Mouse (Mus musculus): Measurements from ENCODE around the gene Cenpx. TPM values are rescaled to one million over a fixed set of nuclear protein-coding genes. Genes with fewer than 3 reads are reported as not detected.
"Not testable (repeated sequence)": the region's sequence is repeated elsewhere in the genome, so short reads cannot be mapped to it uniquely, and the experiment has no call there.

Gene Cenpx
- polyA plus RNA-seq, 1 experiment from 2014 or later: 123 TPM

DNA sequence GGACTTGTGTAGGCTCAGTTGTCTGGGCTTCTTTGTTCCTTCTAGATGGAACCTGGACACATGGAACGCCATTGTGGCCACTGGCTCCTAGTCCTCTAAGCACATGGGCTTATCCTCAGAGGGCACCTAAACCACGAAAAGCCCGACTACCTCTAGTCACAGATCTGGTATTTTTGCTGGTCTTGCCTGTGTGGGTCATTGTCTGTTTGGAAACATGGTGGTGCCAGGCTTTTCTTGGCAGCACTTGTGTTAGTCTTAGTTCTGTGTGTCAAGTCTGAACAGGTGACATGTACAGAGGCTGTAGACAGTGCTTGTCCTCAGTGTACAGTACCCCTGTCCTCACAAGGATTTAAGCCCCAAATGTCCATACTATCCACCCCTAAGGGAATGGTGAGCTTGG, 30.0 kb downstream of the Cenpx start:
- Histone ChIP-seq H3K9me3 (replicated peaks) (no peaks in the 10 kb centered on the region), H3K36me3 (peaks cover 92% of the 10 kb centered on the region), H3K27me3 (ENCODE audit: low read depth, poor library complexity, severe bottlenecking) (no peaks in the 10 kb centered on the region), H3K27ac (no peak overlapping the region), H3K4me3 (no peak overlapping the region), H3K4me1 (peaks cover 16% of the 10 kb centered on the region)
- WGBS: 95% methylated on average over 3 of the region's 3 CpGs
- DNase-seq (ENCODE audit: low spot score): no peak

DNA sequence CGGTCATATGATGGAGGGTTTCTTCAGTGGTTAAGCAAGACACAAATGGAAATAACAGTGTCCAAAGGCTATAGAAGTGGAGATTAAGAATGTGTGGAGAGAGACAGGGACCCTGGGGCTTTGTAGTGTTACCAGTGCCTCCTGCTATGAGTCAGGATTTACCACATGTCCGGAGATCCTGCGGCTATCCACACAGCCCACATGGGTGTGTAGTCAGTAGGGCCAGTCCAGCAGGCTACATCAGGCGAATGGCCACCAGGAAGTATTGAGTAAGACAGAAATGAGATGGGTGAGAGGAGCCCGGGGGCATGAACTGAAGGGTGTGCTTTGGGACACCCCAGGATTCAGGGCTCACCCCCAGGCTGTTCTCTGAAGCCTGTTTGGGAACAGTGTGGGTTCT, 30.9 kb downstream of the Cenpx start:
- Histone ChIP-seq H3K9me3 (replicated peaks) (no peaks in the 10 kb centered on the region), H3K4me1 (peaks cover 19% of the 10 kb centered on the region), H3K27me3 (ENCODE audit: low read depth, poor library complexity, severe bottlenecking) (no peaks in the 10 kb centered on the region), H3K4me3 (no peak overlapping the region), H3K27ac (no peak overlapping the region), H3K36me3 (peaks cover 92% of the 10 kb centered on the region)
- 96% methylated on average over 5 of the region's 5 CpGs for WGBS
- no peak for DNase-seq (ENCODE audit: low spot score)

DNA sequence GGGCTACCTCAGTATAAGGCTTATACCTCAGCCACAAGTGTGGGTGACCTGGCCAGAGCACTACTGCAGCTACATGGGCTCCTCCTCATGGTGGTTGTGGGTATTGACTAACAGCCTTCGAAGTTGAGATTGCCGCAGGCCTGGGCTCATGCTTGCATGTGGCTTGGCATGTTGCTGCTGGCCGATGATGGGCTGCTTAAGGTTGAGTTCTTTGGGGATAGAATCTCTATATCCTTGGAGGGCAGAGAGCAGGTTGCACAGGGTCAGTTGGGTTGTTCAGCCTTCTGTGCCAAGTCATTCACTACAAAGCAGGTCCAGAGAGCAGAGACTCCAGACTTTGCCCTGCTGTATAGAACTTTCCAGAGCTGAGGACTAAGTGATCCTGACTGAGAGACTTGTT, 33.6 kb downstream of the Cenpx start:
- Histone ChIP-seq H3K27me3 (ENCODE audit: low read depth, poor library complexity, severe bottlenecking) (no peaks in the 10 kb centered on the region), H3K9me3 (replicated peaks) (no peaks in the 10 kb centered on the region), H3K4me1 (peaks cover 13% of the 10 kb centered on the region), H3K4me3 (no peak overlapping the region), H3K36me3 (peaks cover 94% of the 10 kb centered on the region), H3K27ac (no peak overlapping the region)
- 89% methylated on average over 3 of the region's 3 CpGs for WGBS
- DNase-seq (ENCODE audit: low spot score): no peak

DNA sequence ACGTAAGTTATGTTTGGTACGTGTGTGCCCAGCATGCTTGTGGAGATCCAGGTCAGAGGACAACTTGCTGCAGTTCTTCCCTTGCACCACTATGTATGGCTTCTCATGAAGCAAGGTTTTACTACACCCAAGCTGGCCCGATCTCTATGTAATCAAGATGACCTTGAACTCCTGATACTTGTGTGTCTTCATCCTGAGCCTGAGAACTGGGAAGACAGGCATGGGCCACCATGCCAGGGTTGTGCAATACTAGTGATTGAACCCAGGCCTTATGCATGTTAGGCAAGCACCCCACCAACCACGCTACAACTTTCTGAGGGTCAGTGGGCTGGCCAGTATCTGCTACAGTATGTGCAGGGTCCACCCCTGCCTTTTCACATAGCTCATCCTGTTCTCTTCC, 36.6 kb downstream of the Cenpx start:
- H3K4me1 ChIP-seq: peaks cover 18% of the 10 kb centered on the region
- H3K36me3 ChIP-seq: peaks cover 75% of the 10 kb centered on the region
- H3K27me3 ChIP-seq (ENCODE audit: low read depth, poor library complexity, severe bottlenecking): no peaks in the 10 kb centered on the region
- H3K27ac ChIP-seq: no peak overlapping the region
- H3K9me3 ChIP-seq (replicated peaks): no peaks in the 10 kb centered on the region
- WGBS: 97% methylated on average over 4 of the region's 4 CpGs
- no peak overlapping the region for H3K4me3 ChIP-seq
- no peak for DNase-seq (ENCODE audit: low spot score)

DNA sequence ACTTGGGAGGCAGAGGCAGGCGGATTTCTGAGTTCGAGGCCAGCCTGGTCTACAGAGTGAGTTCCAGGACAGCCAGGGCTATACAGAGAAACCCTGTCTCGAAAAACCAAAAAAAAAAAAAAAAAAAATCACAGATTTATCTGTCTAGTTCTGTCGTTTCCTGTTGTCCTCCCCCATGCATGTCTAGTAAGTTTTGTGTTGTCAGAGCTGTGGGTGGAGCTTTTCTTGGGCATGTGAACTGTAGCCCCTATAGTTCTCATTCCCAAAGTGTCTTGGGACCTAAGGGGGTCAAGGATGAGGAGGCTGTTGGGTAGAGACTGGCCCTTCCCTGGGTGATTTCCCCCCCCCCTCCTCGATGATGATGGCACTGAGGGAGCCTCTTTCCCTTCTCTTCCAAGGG, 37.7 kb downstream of the Cenpx start:
- DNase-seq (ENCODE audit: low spot score); H3K27me3 ChIP-seq (ENCODE audit: low read depth, poor library complexity, severe bottlenecking); H3K9me3 ChIP-seq (replicated peaks); H3K4me3 ChIP-seq; H3K27ac ChIP-seq: not testable (repeated sequence)
- Histone ChIP-seq H3K36me3 (peaks cover 65% of the 10 kb centered on the region), H3K4me1 (peaks cover 18% of the 10 kb centered on the region)
- 92% methylated on average over 5 of the region's 5 CpGs for WGBS

DNA sequence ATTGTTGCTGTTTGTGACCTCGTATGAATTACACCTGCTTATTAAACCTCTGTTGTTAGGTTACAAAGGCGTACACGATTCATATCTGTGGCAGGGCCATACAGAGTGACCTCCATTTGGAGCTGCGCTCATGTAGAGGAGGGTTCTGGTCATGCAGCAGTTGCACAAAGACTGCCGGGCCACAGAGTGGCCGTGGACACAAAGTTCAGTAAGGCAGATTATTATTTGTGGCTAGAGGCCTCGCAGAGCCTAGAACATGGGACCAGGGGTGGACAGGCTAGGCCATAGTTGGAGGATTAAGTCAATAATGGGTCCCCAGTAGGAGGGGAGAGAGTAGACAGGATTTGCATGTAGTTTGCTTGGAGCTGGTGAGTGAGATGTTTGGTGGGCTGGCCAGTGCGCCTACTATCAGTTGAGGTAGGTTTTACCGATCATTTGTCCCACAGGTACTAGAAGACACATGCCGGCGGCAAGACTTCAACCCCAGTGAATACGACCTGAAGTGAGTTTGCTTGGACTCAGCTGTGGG, 39.9 kb downstream of the Cenpx start:
- Histone ChIP-seq H3K27ac (peak overlapping the region; percentile 98), H3K36me3 (peaks cover 43% of the 10 kb centered on the region), H3K27me3 (ENCODE audit: low read depth, poor library complexity, severe bottlenecking) (no peaks in the 10 kb centered on the region), H3K9me3 (replicated peaks) (no peaks in the 10 kb centered on the region), H3K4me1 (peaks cover 18% of the 10 kb centered on the region), H3K4me3 (peak overlapping the region; percentile 73)
- no peak for DNase-seq (ENCODE audit: low spot score)
- WGBS: 45% methylated on average over 12 of the region's 12 CpGs

DNA sequence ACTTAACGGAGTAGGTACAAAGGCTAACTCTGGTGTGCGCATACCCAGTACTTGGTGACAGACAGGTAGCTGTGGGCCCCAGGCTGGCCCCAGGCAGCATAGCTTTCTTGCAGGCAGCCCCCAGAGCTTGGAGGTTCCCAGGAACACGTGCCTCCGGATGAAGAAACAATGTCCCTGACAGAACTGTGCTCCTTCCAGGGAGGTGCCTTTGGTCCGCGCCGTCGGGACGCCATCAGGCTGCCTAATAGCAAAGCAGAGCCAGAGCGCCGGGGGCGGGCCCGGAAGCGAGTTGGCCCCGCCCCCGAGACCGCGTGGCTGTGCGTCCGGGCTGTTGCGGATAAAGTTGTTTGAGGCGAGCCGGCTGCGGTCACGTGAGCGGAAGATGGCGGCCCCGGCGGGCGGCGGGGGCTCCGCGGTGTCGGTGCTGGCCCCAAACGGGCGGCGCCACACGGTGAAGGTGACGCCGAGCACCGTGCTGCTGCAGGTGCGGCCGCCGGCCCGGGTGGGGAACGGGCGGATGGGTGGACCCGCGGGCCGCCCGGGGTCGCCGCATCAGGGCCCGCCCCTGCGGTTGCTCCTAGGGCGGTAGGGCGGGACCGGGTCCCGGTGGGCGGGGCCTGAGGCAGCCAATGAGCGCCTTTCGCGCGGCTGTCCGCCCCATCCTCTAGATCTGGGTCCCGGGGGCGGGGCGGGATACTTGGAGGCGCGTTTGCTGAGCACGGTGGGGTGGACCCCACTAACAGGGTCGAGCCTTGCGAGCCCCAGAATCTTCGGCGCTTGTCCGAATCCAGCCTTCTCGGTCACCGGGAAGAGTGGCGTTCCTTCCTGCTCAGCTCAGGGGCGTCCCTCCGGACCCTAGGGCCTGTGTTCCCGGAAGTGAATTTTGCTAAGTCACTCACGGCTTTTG, 40.6 kb downstream of the Cenpx start, which contains the start of gene Aspscr1:
TSS of gene Aspscr1 (plus strand) at position 287 of the 907 bp plus-strand sequence.
- peak within 1 kb of the TSS; percentile 98 for H3K27ac ChIP-seq
- WGBS: 2% methylated on average over 83 of the region's 83 CpGs
- H3K4me1 ChIP-seq: peaks cover 15% of the 10 kb centered on the region
- H3K9me3 ChIP-seq (replicated peaks): no peaks in the 10 kb centered on the region
- H3K4me3 ChIP-seq: peak within 1 kb of the TSS; percentile 73
- peak; percentile 97 for DNase-seq (ENCODE audit: low spot score)
- H3K36me3 ChIP-seq: peaks cover 36% of the 10 kb centered on the region
- no peaks in the 10 kb centered on the region for H3K27me3 ChIP-seq (ENCODE audit: low read depth, poor library complexity, severe bottlenecking)

DNA sequence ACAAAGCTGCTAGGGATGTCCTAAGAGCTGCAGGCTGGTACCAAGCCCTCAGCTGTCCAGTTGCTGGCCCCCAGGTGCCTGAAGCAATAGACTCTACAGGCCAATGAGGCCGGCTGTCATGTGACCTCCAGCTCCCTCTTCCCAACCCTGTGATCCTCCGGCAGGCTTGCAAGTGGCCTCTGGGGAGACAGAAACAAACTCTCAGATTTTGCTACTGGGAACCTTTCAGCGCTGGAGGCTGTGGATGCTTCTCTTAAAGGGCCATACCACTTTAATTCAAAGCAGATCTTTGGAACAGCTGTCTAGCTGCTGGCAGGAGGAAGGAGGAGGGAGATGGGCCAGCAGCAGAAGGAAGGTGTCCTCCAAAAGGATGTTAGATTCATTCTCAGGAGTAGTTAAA, 46.9 kb downstream of the Cenpx start:
- no peak for DNase-seq (ENCODE audit: low spot score)
- Histone ChIP-seq H3K4me1 (peaks cover 17% of the 10 kb centered on the region), H3K4me3 (peak overlapping the region; percentile 17; the same call in 1 of the 2 replicates), H3K36me3 (no peaks in the 10 kb centered on the region), H3K27me3 (ENCODE audit: low read depth, poor library complexity, severe bottlenecking) (peaks cover 30% of the 10 kb centered on the region), H3K9me3 (replicated peaks) (no peaks in the 10 kb centered on the region), H3K27ac (peak overlapping the region; percentile 53; the same call in 1 of the 2 replicates)
- 0% methylated on average over 3 of the region's 3 CpGs for WGBS

DNA sequence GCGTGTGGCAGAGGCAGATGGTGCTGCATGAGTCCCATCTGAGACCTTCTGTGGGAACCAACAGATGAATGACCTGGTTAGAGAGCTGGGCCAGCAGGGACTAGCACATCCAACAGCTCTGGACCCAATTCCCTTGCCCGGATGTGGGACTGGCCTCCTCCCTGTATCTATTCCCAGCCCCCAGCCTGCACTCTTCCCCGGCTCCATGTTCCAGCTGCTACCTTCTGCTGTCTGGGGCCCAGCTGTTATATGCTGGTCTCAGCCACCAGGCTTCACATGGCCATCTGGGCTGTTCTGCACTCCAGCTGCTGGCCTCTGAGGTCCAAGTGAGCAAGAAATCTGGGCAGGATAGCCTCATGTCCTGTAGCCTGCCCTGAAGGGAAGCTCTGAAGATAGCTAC, 48.1 kb downstream of the Cenpx start:
- Histone ChIP-seq H3K27me3 (ENCODE audit: low read depth, poor library complexity, severe bottlenecking) (peaks cover 42% of the 10 kb centered on the region), H3K36me3 (no peaks in the 10 kb centered on the region), H3K4me3 (no peak overlapping the region), H3K4me1 (peaks cover 29% of the 10 kb centered on the region), H3K9me3 (replicated peaks) (no peaks in the 10 kb centered on the region), H3K27ac (peak overlapping the region; percentile 61; the same call in 1 of the 2 replicates)
- WGBS: 73% methylated on average over 3 of the region's 3 CpGs
- DNase-seq (ENCODE audit: low spot score): no peak

DNA sequence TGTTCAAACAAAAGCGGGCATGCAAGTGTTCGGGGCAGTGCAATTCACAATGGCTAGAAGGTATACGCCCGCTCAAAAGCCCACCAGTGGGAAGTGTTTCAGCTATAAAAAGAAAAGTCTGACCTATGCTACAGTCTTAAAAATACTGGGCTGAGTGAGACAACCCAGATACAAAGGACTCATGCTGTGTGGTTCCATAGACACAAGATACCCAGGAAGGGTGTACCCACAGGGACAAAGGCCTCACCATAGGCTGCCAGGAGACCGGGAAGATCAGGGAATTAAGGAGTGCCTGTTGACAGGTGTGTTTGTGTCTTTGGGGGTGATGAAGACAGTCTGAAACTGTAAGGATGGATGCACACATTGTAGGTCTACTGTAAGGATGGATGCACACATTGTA, 49.8 kb downstream of the Cenpx start:
- Histone ChIP-seq H3K27me3 (ENCODE audit: low read depth, poor library complexity, severe bottlenecking) (peaks cover 59% of the 10 kb centered on the region), H3K36me3 (no peaks in the 10 kb centered on the region), H3K9me3 (replicated peaks) (no peaks in the 10 kb centered on the region), H3K4me1 (peaks cover 46% of the 10 kb centered on the region), H3K27ac (no peak overlapping the region), H3K4me3 (no peak overlapping the region)
- WGBS: 94% methylated on average over 5 of the region's 5 CpGs
- no peak for DNase-seq (ENCODE audit: low spot score)

DNA sequence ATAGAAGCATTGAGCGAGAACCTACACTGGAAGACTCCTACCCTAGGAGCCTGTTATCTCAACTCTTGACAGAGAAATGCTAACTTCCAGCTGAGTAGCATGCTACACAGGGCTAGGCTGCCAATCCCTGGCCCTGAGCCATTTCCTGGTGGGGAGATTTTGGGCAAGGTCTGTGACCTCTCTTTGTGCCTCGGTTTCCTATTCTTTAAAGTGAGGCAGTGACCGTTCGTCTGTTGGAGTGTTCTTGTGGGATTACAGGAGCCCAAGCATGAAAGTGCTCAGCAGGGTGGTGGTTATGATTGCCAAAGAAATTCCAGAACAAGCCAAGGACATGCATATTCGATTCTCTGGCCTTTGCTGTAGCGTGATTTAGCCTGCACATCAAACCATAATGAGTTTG, 50.8 kb downstream of the Cenpx start:
- 79% methylated on average over 6 of the region's 6 CpGs for WGBS
- Histone ChIP-seq H3K4me3 (no peak overlapping the region), H3K36me3 (no peaks in the 10 kb centered on the region), H3K27me3 (ENCODE audit: low read depth, poor library complexity, severe bottlenecking) (peaks cover 69% of the 10 kb centered on the region), H3K4me1 (peaks cover 53% of the 10 kb centered on the region), H3K27ac (no peak overlapping the region), H3K9me3 (replicated peaks) (no peaks in the 10 kb centered on the region)
- DNase-seq (ENCODE audit: low spot score): no peak

DNA sequence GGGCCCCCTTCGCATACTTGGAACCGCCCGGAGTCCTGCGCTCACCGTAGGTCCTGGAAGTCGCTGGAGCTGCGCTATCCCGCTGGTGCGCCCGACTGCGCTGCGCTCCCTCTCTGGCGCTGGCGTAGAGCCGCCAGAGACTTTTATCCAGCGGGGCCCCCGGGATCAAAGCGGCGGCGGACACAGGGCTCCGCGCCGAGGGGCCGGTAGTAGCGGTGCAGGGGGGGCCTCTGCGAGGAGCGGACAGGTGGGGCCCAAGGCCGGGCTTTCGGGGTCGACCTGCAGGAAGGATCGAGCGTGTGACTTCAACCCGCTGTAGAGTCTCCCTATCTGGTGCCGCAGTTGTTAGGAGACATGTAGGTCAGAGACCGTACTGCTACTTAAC, 52.5 kb downstream of the Cenpx start, which contains the start of gene Notum:
TSS of gene Notum (minus strand) at position 100 of the 385 bp plus-strand sequence.
- no peaks in the 10 kb centered on the region for H3K9me3 ChIP-seq (replicated peaks)
- DNase-seq (ENCODE audit: low spot score): no peak
- peaks cover 43% of the 10 kb centered on the region for H3K4me1 ChIP-seq
- under 1% methylated on average over 35 of the region's 35 CpGs for WGBS
- H3K27me3 ChIP-seq (ENCODE audit: low read depth, poor library complexity, severe bottlenecking): peaks cover 86% of the 10 kb centered on the region
- no peaks in the 10 kb centered on the region for H3K36me3 ChIP-seq
- peak within 1 kb of the TSS; percentile 59 for H3K27ac ChIP-seq
- peak within 1 kb of the TSS; percentile 58 for H3K4me3 ChIP-seq
